Mouse (Mus musculus): ENCODE data around the gene AW209491. TPM values are rescaled to one million over a fixed set of nuclear protein-coding genes. Genes with fewer than 3 reads are reported as not detected.

Gene AW209491
- polyA plus RNA-seq, 1 experiment, result 0.95 TPM

GRCm38 (mm10) chr13:14618724-14619123, 11.2 kb upstream of the AW209491 start:
- no peaks in the 10 kb centered on the region for H3K27me3 ChIP-seq (ENCODE audit: control insufficient read depth, insufficient read depth, low read length)
- no peak overlapping the region for H3K4me3 ChIP-seq (ENCODE audit: low read depth, low read length)
- H3K36me3 ChIP-seq (ENCODE audit: control insufficient read depth, insufficient read depth, low read length), result peaks cover 43% of the 10 kb centered on the region
- TF ChIP-seq CTCF (IDR thresholded peaks at IDR 0.05; ENCODE audit: extremely low read depth, insufficient read length, insufficient replicate concordance, low read depth, low read length) (no peak), POLR2A (IDR thresholded peaks at IDR 0.05; ENCODE audit: low read depth, low read length) (no peak)
- H3K4me1 ChIP-seq (ENCODE audit: control insufficient read depth, insufficient read depth, insufficient read length, low read length), result peaks cover 3% of the 10 kb centered on the region; the same call in 1 of the 2 replicates
- H3K27ac ChIP-seq (ENCODE audit: insufficient read depth, low read depth, low read length), result no peak overlapping the region
- 8% methylated on average over 2 of the region's 2 CpGs for WGBS

- H3K4me3 ChIP-seq (ENCODE audit: low read depth, low read length), result no peak overlapping the region
- WGBS, result 9% methylated on average over 1 of the region's 1 CpGs
- no peaks in the 10 kb centered on the region for H3K27me3 ChIP-seq (ENCODE audit: control insufficient read depth, insufficient read depth, low read length)
- no peak overlapping the region for H3K27ac ChIP-seq (ENCODE audit: insufficient read depth, low read depth, low read length)
- no peak for TF ChIP-seq POLR2A (IDR thresholded peaks at IDR 0.05; ENCODE audit: low read depth, low read length)
- no peak for TF ChIP-seq CTCF (IDR thresholded peaks at IDR 0.05; ENCODE audit: extremely low read depth, insufficient read length, insufficient replicate concordance, low read depth, low read length)
- H3K36me3 ChIP-seq (ENCODE audit: control insufficient read depth, insufficient read depth, low read length), result peaks cover 19% of the 10 kb centered on the region
- H3K4me1 ChIP-seq (ENCODE audit: control insufficient read depth, insufficient read depth, insufficient read length, low read length), result no peaks in the 10 kb centered on the region
Observed at GRCm38 (mm10) chr13:14639998-14640397, 10.0 kb downstream of the AW209491 start.

GRCm38 (mm10) chr13:14649301-14649700, 19.3 kb downstream of the AW209491 start:
- whole genome bisulfite sequencing, result 15% methylated on average over 1 of the region's 1 CpGs
- no peak for TF ChIP-seq CTCF (IDR thresholded peaks at IDR 0.05; ENCODE audit: extremely low read depth, insufficient read length, insufficient replicate concordance, low read depth, low read length)
- Histone ChIP-seq H3K27me3 (ENCODE audit: control insufficient read depth, insufficient read depth, low read length) (no peaks in the 10 kb centered on the region), H3K4me1 (ENCODE audit: control insufficient read depth, insufficient read depth, insufficient read length, low read length) (no peaks in the 10 kb centered on the region), H3K27ac (ENCODE audit: insufficient read depth, low read depth, low read length) (no peak overlapping the region), H3K36me3 (ENCODE audit: control insufficient read depth, insufficient read depth, low read length) (no peaks in the 10 kb centered on the region), H3K4me3 (ENCODE audit: low read depth, low read length) (no peak overlapping the region)

- Histone ChIP-seq H3K27ac (ENCODE audit: insufficient read depth, low read depth, low read length) (no peak overlapping the region), H3K36me3 (ENCODE audit: control insufficient read depth, insufficient read depth, low read length) (no peaks in the 10 kb centered on the region), H3K4me1 (ENCODE audit: control insufficient read depth, insufficient read depth, insufficient read length, low read length) (no peaks in the 10 kb centered on the region), H3K27me3 (ENCODE audit: control insufficient read depth, insufficient read depth, low read length) (no peaks in the 10 kb centered on the region), H3K4me3 (ENCODE audit: low read depth, low read length) (no peak overlapping the region)
- TF ChIP-seq POLR2A (IDR thresholded peaks at IDR 0.05; ENCODE audit: low read depth, low read length) (no peak), CTCF (IDR thresholded peaks at IDR 0.05; ENCODE audit: extremely low read depth, insufficient read length, insufficient replicate concordance, low read depth, low read length) (no peak)
- WGBS, result 78% methylated on average over 4 of the region's 4 CpGs
Observed at GRCm38 (mm10) chr13:14667107-14667506, 37.2 kb downstream of the AW209491 start.

GRCm38 (mm10) chr13:14670342-14670741, 40.4 kb downstream of the AW209491 start:
- WGBS, result 22% methylated on average over 2 of the region's 2 CpGs
- Histone ChIP-seq H3K27ac (ENCODE audit: insufficient read depth, low read depth, low read length) (no peak overlapping the region), H3K4me3 (ENCODE audit: low read depth, low read length) (no peak overlapping the region), H3K27me3 (ENCODE audit: control insufficient read depth, insufficient read depth, low read length) (no peaks in the 10 kb centered on the region), H3K4me1 (ENCODE audit: control insufficient read depth, insufficient read depth, insufficient read length, low read length) (no peaks in the 10 kb centered on the region), H3K36me3 (ENCODE audit: control insufficient read depth, insufficient read depth, low read length) (no peaks in the 10 kb centered on the region)
- no peak for TF ChIP-seq CTCF (IDR thresholded peaks at IDR 0.05; ENCODE audit: extremely low read depth, insufficient read length, insufficient replicate concordance, low read depth, low read length)
- TF ChIP-seq POLR2A (IDR thresholded peaks at IDR 0.05; ENCODE audit: low read depth, low read length), result no peak

Other genes starting within 250 kb of the AW209491 start
- not detected in 2 replicates for gene Hecw1, start 106.9 kb upstream of the AW209491 start, polyA plus RNA-seq (2012; rRNA removed)
- gene Mrpl32, start 17.0 kb upstream of the AW209491 start, polyA plus RNA-seq (2012; rRNA removed), result 1.8 and 2.4 TPM in 2 replicates
- 11.8 and 24.8 TPM in 2 replicates for gene Psma2, start 16.9 kb upstream of the AW209491 start, polyA plus RNA-seq (2012; rRNA removed)

Data from small intestine, adult 2 months (tissue).